Mouse (Mus musculus) liver, embryonic 15.5 days (tissue): ENCODE results near the gene Bach2. TPM values are rescaled to one million over a fixed set of nuclear protein-coding genes. Genes with fewer than 3 reads are reported as not detected.

Experiments
- ATAC-seq: fragments of 200-750 bp; cut with Nextera tagmentation; 2 replicates; pipeline ENCODE4 v1.8.0; 2017; ENCODE audit warnings: moderate number of reproducible peaks, mild to moderate bottlenecking, moderate library complexity; ENCODE audit not compliant: insufficient read depth
- H3K27ac ChIP-seq: fragments of 300-500 bp; sonication (generic); replicated peaks from 2 replicates; pipeline ENCODE4 v1.5.1; 2015; ENCODE audit warnings: mild to moderate bottlenecking, inconsistent platforms
- H3K27me3 ChIP-seq: fragments of 300-500 bp; sonication (generic); 2 replicates; pipeline ENCODE4 v1.6.1; 2015; ENCODE audit warnings: mild to moderate bottlenecking, inconsistent platforms
- H3K36me3 ChIP-seq: fragments of 300-500 bp; sonication (generic); replicated peaks from 2 replicates; pipeline ENCODE4 v1.6.1; 2015; ENCODE audit warnings: moderate library complexity, mild to moderate bottlenecking, inconsistent platforms
- H3K4me1 ChIP-seq: fragments of 300-500 bp; sonication (generic); replicated peaks from 2 replicates; pipeline ENCODE4 v1.6.1; 2015; ENCODE audit warnings: inconsistent platforms
- H3K4me2 ChIP-seq: fragments of 300-500 bp; sonication (generic); 2 replicates; pipeline ENCODE4 v1.6.1; 2015; ENCODE audit warnings: moderate library complexity, mild to moderate bottlenecking, inconsistent platforms
- H3K4me3 ChIP-seq: fragments of 300-500 bp; sonication (generic); replicated peaks from 2 replicates; pipeline ENCODE4 v1.5.1; 2015; ENCODE audit warnings: mild to moderate bottlenecking, inconsistent platforms
- H3K9ac ChIP-seq: fragments of 300-500 bp; sonication (generic); 2 replicates; pipeline ENCODE4 v1.6.1; 2015; ENCODE audit warnings: moderate library complexity, mild to moderate bottlenecking, inconsistent platforms
- H3K9me3 ChIP-seq: fragments of 300-500 bp; sonication (generic); replicated peaks from 2 replicates; pipeline ENCODE4 v1.6.1; 2016; ENCODE audit warnings: inconsistent platforms
- WGBS: fragments of 180-500 bp; shearing (Covaris S2); methylation state at CpG from one replicate; pipeline ENCODE4 v1.1.7; 2015; ENCODE audit warnings: mixed read lengths; ENCODE audit not compliant: insufficient replicate concordance; 5-methylcytosine and 5-hydroxymethylcytosine counted together
- polyA plus RNA-seq: library from polyadenylated mRNA; unstranded; fragments of >200 nt; fragmentation: Nextera tagmentation; extraction: Ambion mirVana; gene quantifications from 2 replicates; pipeline ENCODE4 v1.2.1, GENCODE M21; 2015

Bach2 gene
- polyA plus RNA-seq, 1 experiment from 2014 or later = 1.6 TPM

DNA sequence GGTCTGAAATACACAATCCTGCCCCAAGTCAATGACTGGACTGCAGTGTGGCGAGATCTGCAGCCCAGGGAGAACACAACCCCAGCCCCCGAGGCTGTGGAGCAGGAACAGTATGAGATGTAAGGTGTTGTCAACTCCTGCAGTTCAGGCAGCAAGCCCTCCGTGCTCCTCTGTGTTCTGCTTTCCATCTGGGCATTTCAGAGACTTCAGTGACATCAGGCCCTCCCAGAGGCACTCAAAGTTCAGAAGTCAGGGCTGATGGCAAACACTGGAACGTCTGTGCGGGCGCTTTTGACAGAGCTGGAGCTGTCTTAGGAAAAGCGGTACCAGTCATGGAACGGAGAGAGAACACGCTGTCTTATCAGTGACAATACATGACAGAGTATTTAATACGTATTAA is 4.9 kb downstream of the Bach2 start:
- 52% methylated on average over 10 of the region's 10 CpGs for WGBS
- no peak overlapping the region for H3K27ac ChIP-seq
- H3K9ac ChIP-seq = no peak overlapping the region
- ATAC-seq = no peak
- H3K4me1 ChIP-seq = peaks cover 37% of the 10 kb centered on the region
- H3K27me3 ChIP-seq = peaks cover 48% of the 10 kb centered on the region
- H3K4me2 ChIP-seq = no peak overlapping the region
- H3K4me3 ChIP-seq = no peak overlapping the region
- no peaks in the 10 kb centered on the region for H3K36me3 ChIP-seq
- H3K9me3 ChIP-seq = no peaks in the 10 kb centered on the region

DNA sequence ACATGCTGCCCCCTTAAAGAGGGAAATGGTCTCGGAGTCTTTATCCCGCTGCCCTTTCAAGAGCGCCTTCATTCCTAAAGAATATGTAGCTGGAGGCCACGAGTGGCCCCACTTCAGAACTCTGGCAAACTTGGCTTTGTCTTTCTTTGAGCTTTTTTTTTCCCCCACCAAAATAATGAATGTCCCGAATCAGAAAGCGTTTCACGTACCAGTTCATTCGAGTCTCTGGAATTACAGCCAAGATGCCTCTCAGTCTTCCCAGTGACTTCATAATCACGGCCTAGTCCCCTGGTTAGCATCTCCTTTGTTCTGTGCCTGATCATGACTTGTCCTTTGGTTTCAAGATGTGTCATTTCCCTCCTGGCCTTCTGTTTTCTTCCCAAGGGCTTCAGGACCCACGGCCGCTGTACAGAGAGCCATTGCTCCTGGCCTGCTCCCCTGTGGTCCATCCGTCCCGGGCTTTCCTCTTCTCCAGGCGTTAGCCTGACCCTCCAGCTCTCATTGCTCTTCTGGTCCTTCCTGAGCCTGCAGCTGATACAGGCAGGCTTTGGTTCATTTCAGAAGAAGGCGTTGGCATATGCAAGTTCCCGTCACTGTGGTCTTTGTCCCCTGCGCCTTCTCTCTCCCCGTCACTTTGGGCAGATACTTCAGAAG is 5.6 kb downstream of the Bach2 start:
- no peak overlapping the region for H3K4me2 ChIP-seq
- H3K4me1 ChIP-seq = peaks cover 45% of the 10 kb centered on the region
- no peaks in the 10 kb centered on the region for H3K36me3 ChIP-seq
- WGBS = 65% methylated on average over 18 of the region's 18 CpGs
- H3K9ac ChIP-seq = no peak overlapping the region
- H3K9me3 ChIP-seq = no peaks in the 10 kb centered on the region
- ATAC-seq = no peak
- peaks cover 45% of the 10 kb centered on the region for H3K27me3 ChIP-seq
- H3K4me3 ChIP-seq = no peak overlapping the region
- no peak overlapping the region for H3K27ac ChIP-seq

DNA sequence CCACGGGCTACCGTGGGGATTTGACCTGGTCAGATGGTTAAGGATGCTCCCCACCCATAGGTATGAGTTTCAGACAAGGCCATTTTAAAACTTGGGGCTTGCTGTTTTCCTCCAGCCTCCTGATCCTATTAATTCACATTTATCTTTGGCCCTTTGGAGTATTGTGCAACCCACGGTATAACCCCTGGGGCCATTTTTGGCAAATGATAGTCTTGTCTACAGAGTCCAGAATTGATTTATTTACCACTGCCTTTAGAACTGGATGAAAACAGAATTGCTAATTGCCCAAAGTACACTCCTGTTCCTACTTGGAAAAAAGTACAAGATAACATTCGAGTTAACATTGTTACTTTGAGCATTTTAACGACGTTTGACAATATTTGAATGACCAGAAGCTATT is 7.0 kb downstream of the Bach2 start:
- H3K27ac ChIP-seq = no peak overlapping the region
- H3K4me3 ChIP-seq = no peak overlapping the region
- H3K36me3 ChIP-seq = no peaks in the 10 kb centered on the region
- no peak overlapping the region for H3K4me2 ChIP-seq
- no peak overlapping the region for H3K9ac ChIP-seq
- WGBS = 63% methylated on average over 6 of the region's 6 CpGs
- ATAC-seq = no peak
- H3K9me3 ChIP-seq = no peaks in the 10 kb centered on the region
- H3K27me3 ChIP-seq = peaks cover 31% of the 10 kb centered on the region
- H3K4me1 ChIP-seq = peaks cover 48% of the 10 kb centered on the region

DNA sequence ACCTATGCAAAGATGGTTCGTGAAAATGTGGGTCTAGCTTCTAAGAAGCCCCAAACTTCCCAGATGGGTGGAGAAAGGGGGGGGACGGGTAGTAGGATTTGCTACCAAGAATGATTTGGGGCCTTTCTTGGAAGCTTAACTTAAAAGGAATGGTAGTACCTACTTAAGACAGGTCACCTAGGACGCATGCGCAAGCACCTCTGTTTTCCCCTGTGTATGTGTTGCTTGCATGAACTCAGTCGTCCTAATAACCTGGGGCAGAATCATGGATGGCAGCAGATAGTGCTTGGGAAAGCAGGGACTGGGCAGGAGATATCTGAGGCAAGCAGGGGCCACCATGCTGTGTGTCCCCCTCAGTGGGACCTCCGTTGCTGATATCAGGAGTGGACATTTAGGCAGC is 7.4 kb downstream of the Bach2 start:
- H3K4me1 ChIP-seq = peaks cover 52% of the 10 kb centered on the region
- no peak overlapping the region for H3K9ac ChIP-seq
- no peaks in the 10 kb centered on the region for H3K36me3 ChIP-seq
- no peaks in the 10 kb centered on the region for H3K9me3 ChIP-seq
- ATAC-seq = no peak
- no peak overlapping the region for H3K4me3 ChIP-seq
- H3K27ac ChIP-seq = peak overlapping the region; percentile 31
- H3K4me2 ChIP-seq = no peak overlapping the region
- 56% methylated on average over 6 of the region's 6 CpGs for WGBS
- peaks cover 27% of the 10 kb centered on the region for H3K27me3 ChIP-seq

DNA sequence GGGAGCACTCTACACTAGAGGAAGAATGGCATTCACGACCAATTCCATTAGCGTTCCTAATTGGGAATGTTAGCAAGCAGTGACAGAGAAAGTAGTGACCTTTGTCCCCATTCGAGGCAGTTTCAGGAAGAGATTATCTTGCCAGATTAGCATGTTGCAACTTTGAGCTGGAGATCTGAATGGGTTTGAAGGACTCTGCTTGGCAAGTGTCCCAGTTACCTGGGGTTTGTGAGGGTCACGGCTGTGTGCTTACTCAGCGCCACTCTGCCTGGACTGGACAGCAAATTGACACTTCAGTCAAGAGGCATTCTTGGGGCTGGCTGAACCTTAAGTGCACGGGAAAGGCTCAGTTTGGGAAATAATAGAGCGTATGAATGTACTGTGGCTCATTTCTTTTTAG is 8.2 kb downstream of the Bach2 start:
- peak; percentile 33; the same call in 1 of the 2 replicates for ATAC-seq
- no peaks in the 10 kb centered on the region for H3K9me3 ChIP-seq
- no peaks in the 10 kb centered on the region for H3K36me3 ChIP-seq
- H3K27me3 ChIP-seq = peaks cover 19% of the 10 kb centered on the region
- WGBS = 43% methylated on average over 7 of the region's 7 CpGs
- peak overlapping the region; percentile 15 for H3K4me2 ChIP-seq
- peak overlapping the region; percentile 31; the same call in 1 of the 2 replicates for H3K27ac ChIP-seq
- H3K9ac ChIP-seq = no peak overlapping the region
- H3K4me1 ChIP-seq = peaks cover 56% of the 10 kb centered on the region
- H3K4me3 ChIP-seq = no peak overlapping the region

DNA sequence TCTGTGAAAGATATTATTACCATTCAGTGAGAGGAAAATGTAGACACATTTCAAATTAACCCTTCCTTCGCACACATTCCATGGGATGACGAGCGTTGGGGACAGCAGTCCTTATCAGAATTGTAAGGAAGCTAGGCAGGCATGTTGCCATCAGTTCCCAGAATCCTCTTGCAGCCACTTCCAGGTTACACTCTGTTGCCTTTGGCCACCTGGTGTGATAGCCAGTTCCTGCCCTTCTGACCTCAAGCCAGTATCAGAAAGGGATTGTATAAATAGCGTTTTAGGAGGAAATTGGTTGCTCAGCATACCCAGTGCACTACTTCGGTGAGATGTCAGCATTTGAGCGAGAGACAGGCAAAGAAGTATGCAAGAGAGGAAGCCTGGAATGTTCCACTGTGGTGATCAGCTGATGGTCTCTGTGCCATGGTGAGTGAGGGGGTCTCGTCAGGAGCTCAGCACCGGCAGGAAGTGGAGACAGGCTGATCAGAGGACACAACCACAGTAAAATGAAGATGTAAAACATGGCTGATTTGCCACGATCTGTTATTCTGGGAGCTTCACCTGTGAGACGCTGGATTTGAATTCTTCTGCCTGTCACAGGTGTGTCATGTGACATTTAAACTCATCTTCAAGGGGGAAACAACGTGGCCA is 9.0 kb downstream of the Bach2 start:
- Histone ChIP-seq H3K9me3 (no peaks in the 10 kb centered on the region), H3K27me3 (peaks cover 13% of the 10 kb centered on the region; the same call in 1 of the 2 replicates), H3K4me3 (no peak overlapping the region), H3K27ac (no peak overlapping the region; the same call in 1 of the 2 replicates), H3K4me2 (peak overlapping the region; percentile 11; the same call in 1 of the 2 replicates), H3K36me3 (no peaks in the 10 kb centered on the region), H3K9ac (no peak overlapping the region), H3K4me1 (peaks cover 56% of the 10 kb centered on the region)
- WGBS = 41% methylated on average over 11 of the region's 11 CpGs
- ATAC-seq = no peak

DNA sequence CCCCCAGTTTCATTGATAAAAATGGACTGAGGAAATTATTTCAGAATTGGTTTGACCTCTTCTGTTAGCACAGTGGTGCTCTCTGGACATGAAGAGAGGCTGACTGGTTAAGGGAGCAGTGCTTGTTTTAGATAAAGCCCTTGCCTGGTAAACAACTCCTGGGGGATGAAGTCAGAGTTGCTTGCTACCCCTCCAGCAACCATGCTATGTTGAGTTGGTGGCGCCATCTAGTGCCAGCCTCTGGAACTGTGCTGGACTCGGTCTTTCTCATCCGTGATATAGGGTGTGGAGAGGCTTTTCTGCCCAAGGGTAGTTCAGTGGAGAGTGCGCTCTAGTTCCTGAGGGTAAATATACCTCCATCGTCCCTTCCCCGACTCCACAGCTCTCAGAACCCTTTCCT is 9.6 kb downstream of the Bach2 start:
- ATAC-seq = peak; percentile 58
- H3K4me2 ChIP-seq = peak overlapping the region; percentile 30; the same call in 1 of the 2 replicates

DNA sequence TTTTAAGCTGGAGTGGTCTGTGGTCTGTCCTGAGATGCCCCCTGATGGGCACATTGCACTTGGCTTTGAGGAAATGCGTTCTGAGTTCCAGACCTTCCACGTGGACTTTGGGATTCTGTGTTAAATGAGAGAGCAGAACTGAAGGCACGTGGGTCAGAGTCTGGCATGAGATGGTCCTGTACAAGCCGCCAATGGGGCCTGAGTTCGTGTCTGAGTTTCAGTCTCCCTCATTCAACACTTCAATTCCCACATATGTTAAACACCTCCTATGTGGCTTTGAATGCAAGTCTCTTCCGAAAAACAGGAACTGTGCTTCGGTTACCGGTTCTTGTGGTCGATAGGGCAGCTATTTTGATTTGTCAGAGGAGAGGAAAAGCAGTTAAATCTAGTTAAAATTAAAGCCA is 10.4 kb downstream of the Bach2 start:
- no peak overlapping the region for H3K9ac ChIP-seq
- no peaks in the 10 kb centered on the region for H3K36me3 ChIP-seq
- H3K27me3 ChIP-seq = 0 out of 2 replicates have a peak, but pooled peaks cover 4% of the 10 kb centered on the region
- no peak overlapping the region for H3K27ac ChIP-seq
- H3K4me1 ChIP-seq = peaks cover 53% of the 10 kb centered on the region
- H3K4me2 ChIP-seq = peak overlapping the region; percentile 30
- H3K9me3 ChIP-seq = no peaks in the 10 kb centered on the region
- WGBS = 18% methylated on average over 9 of the region's 9 CpGs
- no peak overlapping the region for H3K4me3 ChIP-seq
- no peak for ATAC-seq

More for the DNA sequence above, 9.6 kb downstream of the Bach2 start:
- 6% methylated on average over 6 of the region's 6 CpGs for WGBS
- Histone ChIP-seq H3K27ac (no peak overlapping the region), H3K9me3 (no peaks in the 10 kb centered on the region), H3K9ac (no peak overlapping the region), H3K4me3 (no peak overlapping the region), H3K36me3 (no peaks in the 10 kb centered on the region), H3K27me3 (0 out of 2 replicates have a peak, but pooled peaks cover 7% of the 10 kb centered on the region), H3K4me1 (peaks cover 53% of the 10 kb centered on the region)

DNA sequence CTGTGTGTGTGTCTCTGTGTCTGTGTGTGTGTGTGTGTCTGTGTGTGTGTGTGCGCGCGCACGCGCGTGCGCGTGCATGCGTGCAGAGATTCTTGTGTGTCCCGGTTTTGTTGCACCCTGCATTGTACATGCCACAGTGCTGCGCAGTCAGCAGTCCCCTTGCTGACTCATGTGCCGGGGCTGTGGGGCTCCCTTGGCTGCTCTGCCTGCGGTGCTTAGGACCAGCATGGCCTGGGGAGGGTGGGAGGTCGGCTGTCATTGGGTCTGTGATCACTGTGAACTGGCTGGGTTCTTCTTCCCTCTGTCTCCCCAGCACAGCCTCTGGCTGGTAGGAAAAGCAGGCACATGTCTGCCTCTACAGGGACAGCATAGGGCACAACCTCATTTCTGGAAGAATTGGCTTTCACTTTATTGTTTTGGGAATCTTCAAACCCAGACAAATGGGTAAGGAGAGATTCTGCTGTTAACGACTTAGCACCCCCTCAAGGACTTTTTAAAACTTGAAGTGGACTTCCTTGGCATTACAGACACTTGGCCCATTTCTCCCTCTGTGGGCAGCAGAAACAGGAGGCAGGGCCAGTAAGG is 11.2 kb downstream of the Bach2 start:
- H3K27ac ChIP-seq = no peak overlapping the region
- H3K36me3 ChIP-seq = no peaks in the 10 kb centered on the region
- H3K4me3 ChIP-seq = peak overlapping the region; percentile 38
- peak overlapping the region; percentile 39; the same call in 1 of the 2 replicates for H3K9ac ChIP-seq
- 0 out of 2 replicates have a peak, but pooled peaks cover 4% of the 10 kb centered on the region for H3K27me3 ChIP-seq
- no peak for ATAC-seq
- H3K4me1 ChIP-seq = peaks cover 47% of the 10 kb centered on the region
- no peaks in the 10 kb centered on the region for H3K9me3 ChIP-seq
- H3K4me2 ChIP-seq = peak overlapping the region; percentile 68
- WGBS = 49% methylated on average over 15 of the region's 15 CpGs

DNA sequence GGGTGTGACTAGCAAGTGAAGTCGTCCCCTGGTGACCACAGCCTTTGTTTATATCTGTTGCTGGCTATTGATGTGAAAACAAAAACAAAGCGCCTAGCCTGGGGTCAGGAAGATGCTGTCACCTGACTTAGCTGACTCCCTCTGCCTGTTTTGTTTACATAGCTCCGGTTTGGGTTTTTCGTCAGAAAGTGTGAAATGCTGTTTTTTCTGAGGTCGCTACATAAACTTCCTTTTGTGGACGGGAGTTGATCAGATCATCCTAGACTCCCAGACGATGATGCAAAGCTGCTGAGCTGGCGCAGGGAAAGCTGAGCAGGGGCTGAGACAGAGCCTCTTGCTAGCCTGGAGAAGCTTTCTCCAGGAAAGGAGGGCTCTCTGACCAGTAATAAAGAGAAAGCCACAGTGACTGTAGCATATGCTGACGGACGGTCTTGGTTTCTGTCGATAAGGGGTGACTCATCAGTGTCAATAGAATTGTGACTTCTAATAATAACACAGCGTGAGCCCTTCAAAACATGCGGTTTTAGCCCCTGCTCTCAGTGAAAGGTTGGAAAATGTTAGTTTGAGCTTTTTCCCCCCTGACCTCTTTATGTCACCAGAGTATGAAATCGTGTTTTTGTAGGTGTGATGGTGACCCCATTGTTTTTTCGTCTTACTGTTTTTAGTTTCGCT is 11.9 kb downstream of the Bach2 start:
- Histone ChIP-seq H3K27ac (peak overlapping the region; percentile 63), H3K4me1 (peaks cover 47% of the 10 kb centered on the region), H3K36me3 (no peaks in the 10 kb centered on the region), H3K4me2 (peak overlapping the region; percentile 68), H3K9me3 (no peaks in the 10 kb centered on the region), H3K9ac (peak overlapping the region; percentile 39; the same call in 1 of the 2 replicates), H3K27me3 (0 out of 2 replicates have a peak, but pooled peaks cover 4% of the 10 kb centered on the region), H3K4me3 (peak overlapping the region; percentile 38)
- peak; percentile 23 for ATAC-seq
- WGBS = 2% methylated on average over 16 of the region's 16 CpGs

DNA sequence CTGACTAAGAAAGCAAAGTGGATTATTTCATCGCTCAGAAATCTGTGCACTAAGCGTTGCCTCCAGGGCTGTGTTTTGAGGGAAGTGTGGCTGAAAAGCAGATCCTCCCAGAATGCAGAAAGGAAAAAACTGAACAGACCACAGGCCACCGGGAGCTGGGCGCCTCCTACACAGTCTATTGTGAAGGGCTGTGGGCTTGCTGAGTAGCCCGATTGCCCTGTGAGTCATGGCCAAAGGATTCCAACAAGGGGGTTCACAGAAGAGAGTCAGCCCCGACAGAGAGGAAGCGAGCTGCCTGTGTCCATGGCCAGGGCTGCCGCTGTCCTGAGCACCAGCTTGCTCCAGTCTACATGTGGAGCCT is 12.4 kb downstream of the Bach2 start:
- 0 out of 2 replicates have a peak, but pooled peaks cover 4% of the 10 kb centered on the region for H3K27me3 ChIP-seq
- H3K4me1 ChIP-seq = peaks cover 46% of the 10 kb centered on the region
- no peaks in the 10 kb centered on the region for H3K36me3 ChIP-seq
- peak overlapping the region; percentile 39; the same call in 1 of the 2 replicates for H3K9ac ChIP-seq
- peak overlapping the region; percentile 38 for H3K4me3 ChIP-seq
- peak overlapping the region; percentile 63 for H3K27ac ChIP-seq
- 4% methylated on average over 8 of the region's 8 CpGs for WGBS
- peak; percentile 29; the same call in 1 of the 2 replicates for ATAC-seq
- H3K9me3 ChIP-seq = no peaks in the 10 kb centered on the region
- peak overlapping the region; percentile 68 for H3K4me2 ChIP-seq
